Mouse (Mus musculus) cerebellum, adult 9-11 months (tissue): ENCODE data around the gene Etfa.

Experiments
- DNase-seq: peaks from one replicate; pipeline ENCODE4 v3.0.0; 2022

The Etfa gene

DNA sequence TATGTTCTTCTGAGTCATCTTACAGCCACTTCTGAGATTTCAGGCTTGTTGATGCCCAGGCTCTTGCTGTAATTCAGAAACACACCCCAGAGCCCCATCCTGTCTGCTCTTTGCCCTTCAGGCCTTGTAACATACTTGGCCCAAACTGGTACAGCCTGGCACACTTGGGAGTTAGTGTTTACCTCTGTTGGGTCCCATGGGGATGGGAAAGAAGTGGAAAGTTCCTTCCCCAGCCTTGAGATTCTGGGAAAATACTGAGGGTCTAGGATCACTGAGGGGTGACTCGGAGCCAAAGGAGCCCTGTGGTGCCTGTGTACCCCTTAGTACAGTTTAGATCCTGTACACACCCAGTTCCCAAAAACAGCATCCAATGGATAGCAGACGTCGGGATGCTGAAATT lies 90.3 kb downstream of the Etfa start:
- peak; percentile 14 for DNase-seq

DNA sequence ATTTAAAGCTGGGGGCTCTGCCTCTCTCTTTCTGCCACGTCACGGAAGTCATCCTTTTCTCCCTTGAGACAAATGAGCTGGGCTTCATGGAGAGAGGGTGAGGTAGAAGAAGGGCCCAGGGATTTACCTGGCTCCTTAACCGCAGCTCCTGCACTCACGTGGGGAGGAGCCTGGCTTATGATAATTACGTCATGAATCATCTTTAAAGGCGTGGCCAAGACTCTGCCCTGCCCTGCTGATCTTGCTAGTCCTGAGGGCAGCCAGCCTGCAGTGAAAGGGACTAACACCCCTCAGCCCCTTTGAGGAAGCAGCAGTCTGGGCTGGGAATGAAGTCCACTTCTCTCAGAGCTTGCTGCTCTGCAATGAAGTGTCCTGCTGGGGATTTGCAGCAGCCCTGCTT lies 100.9 kb downstream of the Etfa start:
- no peak for DNase-seq

DNA sequence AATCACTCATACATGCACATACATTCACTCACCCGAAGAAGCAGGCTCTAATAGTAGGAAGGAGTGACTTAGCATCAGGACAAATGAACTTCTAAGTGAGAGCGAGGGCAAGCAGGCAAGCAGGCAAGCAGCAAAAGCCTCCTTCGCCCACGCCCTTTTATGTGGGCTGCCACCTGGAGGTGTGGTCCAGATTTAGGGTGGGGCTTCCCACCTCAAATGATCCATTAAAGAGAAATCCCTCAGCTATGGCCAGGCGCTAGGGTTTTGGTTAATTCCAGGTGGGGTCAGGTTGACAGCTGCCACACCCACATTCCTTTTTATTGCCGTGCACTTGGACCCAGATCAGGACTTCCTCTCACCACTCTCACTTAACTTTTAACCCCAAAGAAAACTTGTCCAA lies 101.6 kb downstream of the Etfa start:
- DNase-seq = no peak

DNA sequence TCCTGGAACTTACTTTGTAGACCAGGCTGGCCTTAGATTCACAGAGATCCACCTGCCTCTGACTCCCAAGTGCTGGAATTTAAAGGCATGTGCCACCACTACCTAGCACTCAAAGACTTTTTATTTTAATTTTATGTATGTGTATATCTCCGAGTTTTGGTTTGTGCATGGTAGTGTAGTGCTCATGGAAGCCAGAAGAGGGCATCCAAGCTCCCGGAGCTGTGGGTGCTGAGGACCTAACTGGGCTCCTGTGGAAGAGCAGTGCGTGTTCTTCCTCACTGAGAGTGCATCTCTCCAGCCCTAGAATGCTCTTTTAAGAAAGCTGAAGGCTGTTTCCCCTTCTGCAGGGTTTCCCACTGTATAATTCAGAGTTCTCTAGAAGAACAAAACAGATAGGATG lies 102.2 kb downstream of the Etfa start:
- DNase-seq = no peak

DNA sequence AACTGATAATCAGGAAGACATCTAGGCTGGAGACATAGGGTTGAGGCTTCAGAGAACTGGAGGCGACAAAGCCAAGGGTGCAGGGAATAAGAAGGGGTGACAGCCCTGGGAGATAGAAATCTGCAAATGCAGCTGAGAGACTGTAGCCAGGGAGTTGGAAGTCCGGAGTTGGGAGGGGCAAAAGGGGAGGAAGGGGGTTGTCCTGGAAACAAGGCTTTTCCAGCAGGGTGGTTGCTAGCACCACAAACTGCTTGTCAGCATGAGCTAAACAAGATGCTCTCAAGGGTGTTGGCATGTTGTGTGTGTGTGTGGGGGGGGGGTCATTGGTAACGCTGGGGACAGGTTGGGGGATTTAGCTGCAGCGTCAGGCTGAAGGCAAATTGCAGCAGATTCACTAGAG lies 103.2 kb downstream of the Etfa start:
- DNase-seq = no peak

DNA sequence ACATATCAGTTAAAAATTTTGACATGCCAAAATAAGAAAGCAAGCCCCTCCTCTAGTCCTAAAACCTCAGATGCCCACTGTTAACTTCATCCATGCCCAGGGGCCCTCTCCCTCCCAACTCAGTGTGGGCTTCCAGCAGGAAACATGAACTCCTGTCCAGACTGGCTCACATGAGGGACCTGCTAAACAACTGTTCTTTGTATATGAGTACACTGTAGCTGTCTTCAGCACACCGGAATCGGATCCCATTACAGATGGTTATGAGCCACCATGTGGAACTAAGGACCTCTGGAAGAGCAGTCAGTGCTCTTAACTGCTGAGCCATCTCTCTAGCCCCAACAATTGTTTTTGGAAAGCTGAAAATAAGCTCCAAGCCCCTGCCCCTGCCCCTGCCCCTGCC lies 105.3 kb downstream of the Etfa start:
- DNase-seq = no peak

GRCm38 (mm10) chr9:55404976-55405702 lies 106.9 kb downstream of the Etfa start:
- no peak for DNase-seq
